Mouse (Mus musculus): ENCODE results near the gene Rcl1.

The Rcl1 gene

GRCm38 (mm10) chr19:29100874-29101542, at the start of gene Rcl1:
Gene Rcl1, plus strand, starts transcription at chr19:29101375.
- DNase-seq (ENCODE audit: low spot score in 2 of 2), result peak; percentile 94

GRCm38 (mm10) chr19:29052786-29053185, 48.4 kb upstream of the Rcl1 start:
- no peak for DNase-seq (ENCODE audit: low spot score in 2 of 2)

GRCm38 (mm10) chr19:29054594-29054993, 46.6 kb upstream of the Rcl1 start:
- DNase-seq (ENCODE audit: low spot score in 2 of 2), result no peak

- no peak for DNase-seq (ENCODE audit: low spot score in 2 of 2)
These were observed 45.7 kb upstream of the Rcl1 start for GRCm38 (mm10) chr19:29055469-29055868.

- DNase-seq (ENCODE audit: low spot score in 2 of 2), result no peak
These were observed 42.4 kb upstream of the Rcl1 start for GRCm38 (mm10) chr19:29058741-29059140.

- DNase-seq (ENCODE audit: low spot score in 2 of 2), result no peak
These were observed 41.5 kb upstream of the Rcl1 start for GRCm38 (mm10) chr19:29059688-29060087.

GRCm38 (mm10) chr19:29060299-29060698, 40.9 kb upstream of the Rcl1 start:
- no peak for DNase-seq (ENCODE audit: low spot score in 2 of 2)

GRCm38 (mm10) chr19:29063009-29063408, 38.2 kb upstream of the Rcl1 start:
- no peak for DNase-seq (ENCODE audit: low spot score in 2 of 2)

GRCm38 (mm10) chr19:29063577-29064363, 37.4 kb upstream of the Rcl1 start:
- peak; percentile 86 to 92 for DNase-seq (ENCODE audit: low spot score in 2 of 2)

- DNase-seq (ENCODE audit: low spot score in 2 of 2), result no peak
These were observed 36.6 kb upstream of the Rcl1 start for GRCm38 (mm10) chr19:29064451-29065102.

GRCm38 (mm10) chr19:29066981-29067471, 34.1 kb upstream of the Rcl1 start:
- DNase-seq (ENCODE audit: low spot score in 2 of 2), result peak in 1 of 2 experiments; percentile 24

- DNase-seq (ENCODE audit: low spot score in 2 of 2), result no peak
These were observed 32.0 kb upstream of the Rcl1 start for GRCm38 (mm10) chr19:29069195-29069594.

GRCm38 (mm10) chr19:29074802-29075201, 26.4 kb upstream of the Rcl1 start:
- DNase-seq (ENCODE audit: low spot score in 2 of 2), result no peak

- no peak for DNase-seq (ENCODE audit: low spot score in 2 of 2)
These were observed 12.5 kb upstream of the Rcl1 start for GRCm38 (mm10) chr19:29088628-29089027.

- DNase-seq (ENCODE audit: low spot score in 2 of 2), result no peak
These were observed 9.0 kb upstream of the Rcl1 start for GRCm38 (mm10) chr19:29092194-29092593.

GRCm38 (mm10) chr19:29099106-29099505, 2.1 kb upstream of the Rcl1 start:
- no peak for DNase-seq (ENCODE audit: low spot score in 2 of 2)

- DNase-seq (ENCODE audit: low spot score in 2 of 2), result no peak
These were observed 1.6 kb upstream of the Rcl1 start for GRCm38 (mm10) chr19:29099596-29099995.

GRCm38 (mm10) chr19:29100261-29100660, 914 bp upstream of the Rcl1 start:
- no peak for DNase-seq (ENCODE audit: low spot score in 2 of 2)

- peak in 1 of 2 experiments; percentile 35 for DNase-seq (ENCODE audit: low spot score in 2 of 2)
These were observed 416 bp downstream of the Rcl1 start for GRCm38 (mm10) chr19:29101591-29101990.

GRCm38 (mm10) chr19:29102098-29102497, 923 bp downstream of the Rcl1 start:
- no peak for DNase-seq (ENCODE audit: low spot score in 2 of 2)

- no peak for DNase-seq (ENCODE audit: low spot score in 2 of 2)
These were observed 4.6 kb downstream of the Rcl1 start for GRCm38 (mm10) chr19:29105816-29106215.

- no peak for DNase-seq (ENCODE audit: low spot score in 2 of 2)
These were observed 5.1 kb downstream of the Rcl1 start for GRCm38 (mm10) chr19:29106261-29106660.

Data from frontal cortex, postnatal 36 days (tissue).